Mouse (Mus musculus) kidney, postnatal 0 days (tissue): Measurements from ENCODE around the gene Ripor2. TPM values are rescaled to one million over a fixed set of nuclear protein-coding genes. Genes with fewer than 3 reads are reported as not detected.

ENCODE experiments used
- ATAC-seq: fragments of 200-750 bp; cut with Nextera tagmentation; replicated peaks from 2 replicates; pipeline ENCODE4 v1.8.0; 2017; ENCODE audit warnings: low read depth, moderate number of reproducible peaks, moderate TSS enrichment, moderate library complexity; ENCODE audit not compliant: low FRiP score
- DNase-seq: peaks from one replicate; pipeline ENCODE4 v3.0.0-alpha.2; 2016; ENCODE audit warnings: low spot score
- H3K27ac ChIP-seq: fragments of 300-500 bp; sonication (generic); 2 replicates; pipeline ENCODE4 v1.5.1; 2014; ENCODE audit warnings: mild to moderate bottlenecking
- H3K27me3 ChIP-seq: fragments of 300-500 bp; sonication (generic); 2 replicates; pipeline ENCODE4 v1.6.1; 2014; ENCODE audit warnings: low read length, mixed read lengths; ENCODE audit not compliant: insufficient read depth
- H3K36me3 ChIP-seq: fragments of 300-500 bp; sonication (generic); 2 replicates; pipeline ENCODE4 v1.6.1; 2014; ENCODE audit warnings: low read length, mixed read lengths; ENCODE audit not compliant: insufficient read depth
- H3K4me1 ChIP-seq: fragments of 300-500 bp; sonication (generic); replicated peaks from 2 replicates; pipeline ENCODE4 v1.6.1; 2014; ENCODE audit warnings: antibody characterized with exemption, low read length, mixed read lengths; ENCODE audit not compliant: insufficient read depth
- H3K4me2 ChIP-seq: fragments of 300-500 bp; sonication (generic); 2 replicates; pipeline ENCODE4 v1.6.1; 2014; ENCODE audit warnings: mild to moderate bottlenecking, low read length, moderate library complexity, mixed read lengths
- H3K4me3 ChIP-seq: fragments of 300-500 bp; sonication (generic); replicated peaks from 2 replicates; pipeline ENCODE4 v1.5.1; 2014; ENCODE audit warnings: low read depth, low read length
- H3K9ac ChIP-seq: fragments of 300-500 bp; sonication (generic); 2 replicates; pipeline ENCODE4 v1.6.1; 2014; ENCODE audit warnings: low read depth, low read length
- H3K9me3 ChIP-seq: fragments of 300-500 bp; sonication (generic); replicated peaks from 2 replicates; pipeline ENCODE4 v1.6.1; 2016; ENCODE audit warnings: low read length, inconsistent platforms, mixed read lengths
- CTCF ChIP-seq: IDR thresholded peaks from 2 replicates; pipeline ENCODE4 v1.5.1; 2016; ENCODE audit warnings: antibody characterized with exemption, low read depth, mild to moderate bottlenecking, moderate library complexity
- WGBS: fragments of 180-500 bp; shearing (Covaris S2); extraction: QIAGEN DNeasy Blood & Tissue Kit; methylation state at CpG from one replicate; pipeline ENCODE4 v1.1.7; 2014; 5-methylcytosine and 5-hydroxymethylcytosine counted together
- polyA plus RNA-seq: library from polyadenylated mRNA; unstranded; fragments of >200 nt; fragmentation: Nextera tagmentation; extraction: Ambion mirVana; gene quantifications from 2 replicates; pipeline ENCODE4 v1.2.1, GENCODE M21; 2015

Ripor2 gene
- polyA plus RNA-seq, 1 experiment from 2014 or later = 2.2 TPM

GRCm38 (mm10) chr13:24640166-24640560 is 58.2 kb downstream of the Ripor2 start:
- H3K27ac ChIP-seq = 0 out of 2 replicates have a peak overlapping the region, but pooled peaks have one; percentile 15

GRCm38 (mm10) chr13:24640836-24641385 is 58.9 kb downstream of the Ripor2 start:
- peaks cover 19% of the 10 kb centered on the region for H3K4me1 ChIP-seq
- DNase-seq (no peak), ATAC-seq (no peak)
- no peak overlapping the region for H3K27ac ChIP-seq
- no peaks in the 10 kb centered on the region for H3K9me3 ChIP-seq
- H3K4me3 ChIP-seq = no peak overlapping the region
- peaks cover 7% of the 10 kb centered on the region; the same call in 1 of the 2 replicates for H3K27me3 ChIP-seq
- WGBS = 85% methylated on average over 3 of the region's 3 CpGs
- no peaks in the 10 kb centered on the region for H3K36me3 ChIP-seq
- no peak for TF ChIP-seq CTCF
- no peak overlapping the region for H3K9ac ChIP-seq
- no peak overlapping the region for H3K4me2 ChIP-seq

More at GRCm38 (mm10) chr13:24640166-24640560, 58.2 kb downstream of the Ripor2 start:
- TF ChIP-seq CTCF = peak; percentile 27; the same call in 1 of the 2 replicates
- H3K36me3 ChIP-seq = no peaks in the 10 kb centered on the region
- no peak overlapping the region for H3K9ac ChIP-seq
- peaks cover 19% of the 10 kb centered on the region for H3K4me1 ChIP-seq
- no peaks in the 10 kb centered on the region for H3K9me3 ChIP-seq
- H3K4me3 ChIP-seq = no peak overlapping the region
- H3K27me3 ChIP-seq = peaks cover 7% of the 10 kb centered on the region; the same call in 1 of the 2 replicates
- ATAC-seq (no peak), DNase-seq (no peak)
- 34% methylated on average over 4 of the region's 4 CpGs for WGBS
- no peak overlapping the region for H3K4me2 ChIP-seq

GRCm38 (mm10) chr13:24641491-24642430 is 59.8 kb downstream of the Ripor2 start:
- H3K4me1 ChIP-seq = peaks cover 19% of the 10 kb centered on the region
- no peak overlapping the region for H3K4me3 ChIP-seq
- TF ChIP-seq CTCF = no peak
- H3K9me3 ChIP-seq = no peaks in the 10 kb centered on the region
- no peak overlapping the region for H3K4me2 ChIP-seq
- 67% methylated on average over 7 of the region's 7 CpGs for WGBS
- no peaks in the 10 kb centered on the region for H3K36me3 ChIP-seq
- ATAC-seq (no peak), DNase-seq (no peak)
- no peak overlapping the region for H3K27ac ChIP-seq
- no peak overlapping the region for H3K9ac ChIP-seq
- H3K27me3 ChIP-seq = peaks cover 7% of the 10 kb centered on the region; the same call in 1 of the 2 replicates

- WGBS = 81% methylated on average over 3 of the region's 3 CpGs
- Histone ChIP-seq H3K27ac (no peak overlapping the region), H3K9ac (no peak overlapping the region)
These were observed 63.2 kb downstream of the Ripor2 start for GRCm38 (mm10) chr13:24645146-24645545.

GRCm38 (mm10) chr13:24646324-24646723 is 64.3 kb downstream of the Ripor2 start:
- Histone ChIP-seq H3K4me1 (no peaks in the 10 kb centered on the region), H3K27ac (no peak overlapping the region), H3K9me3 (no peaks in the 10 kb centered on the region), H3K36me3 (no peaks in the 10 kb centered on the region), H3K4me3 (no peak overlapping the region), H3K4me2 (no peak overlapping the region), H3K27me3 (no peaks in the 10 kb centered on the region), H3K9ac (no peak overlapping the region)
- 79% methylated on average over 3 of the region's 3 CpGs for WGBS
- TF ChIP-seq CTCF = no peak
- ATAC-seq (no peak), DNase-seq (no peak)

More at GRCm38 (mm10) chr13:24645146-24645545, 63.2 kb downstream of the Ripor2 start:
- Histone ChIP-seq H3K36me3 (no peaks in the 10 kb centered on the region), H3K4me1 (peaks cover 2% of the 10 kb centered on the region), H3K9me3 (no peaks in the 10 kb centered on the region), H3K4me2 (no peak overlapping the region), H3K4me3 (no peak overlapping the region), H3K27me3 (no peaks in the 10 kb centered on the region)
- DNase-seq = no peak
- ATAC-seq = no peak
- TF ChIP-seq CTCF = no peak

- Histone ChIP-seq H3K27ac (no peak overlapping the region), H3K4me2 (no peak overlapping the region), H3K4me3 (no peak overlapping the region), H3K9me3 (no peaks in the 10 kb centered on the region), H3K36me3 (no peaks in the 10 kb centered on the region), H3K4me1 (no peaks in the 10 kb centered on the region), H3K9ac (no peak overlapping the region), H3K27me3 (no peaks in the 10 kb centered on the region)
- no peak for TF ChIP-seq CTCF
- ATAC-seq (no peak), DNase-seq (no peak)
- WGBS = 81% methylated on average over 2 of the region's 2 CpGs
These were observed 65.5 kb downstream of the Ripor2 start for GRCm38 (mm10) chr13:24647444-24647843.
